Mouse (Mus musculus) inflammation-experienced regulatory T-cells (primary cell): ENCODE results near the gene Olfr27. TPM values are rescaled to one million over a fixed set of nuclear protein-coding genes. Genes with fewer than 3 reads are reported as not detected.

Experiments used
- polyA plus RNA-seq, 2 experiments: library from polyadenylated mRNA; unstranded; fragments of 100-300 nt; shearing (Covaris generic); gene quantifications; one replicate each; pipeline ENCODE4 v1.2.1; 2017

Gene Olfr27
- polyA plus RNA-seq: not detected

DNA sequence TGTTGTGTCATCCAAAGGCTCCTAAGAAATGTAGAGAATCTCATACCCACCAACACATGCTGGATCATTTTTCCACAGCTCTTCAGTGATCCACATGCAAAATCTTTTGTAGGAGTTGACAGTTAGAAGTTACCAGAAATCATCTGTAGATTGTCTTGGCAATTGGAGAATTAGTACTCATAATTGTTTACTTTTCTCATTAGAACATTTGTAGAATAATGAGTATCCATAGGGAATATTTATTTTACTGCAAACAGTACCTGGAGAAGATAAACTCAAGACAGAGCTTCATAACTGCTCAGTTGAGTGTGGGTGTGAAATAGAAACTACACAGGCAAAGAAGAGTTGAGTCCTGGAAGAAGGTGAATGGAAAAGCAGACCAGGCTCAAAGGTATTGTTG lies at the start of gene Olfr27:
Gene Olfr27, plus strand, starts transcription at position 301 of the 400 bp plus-strand sequence.

GRCm38 (mm10) chr9:39078787-39079186 lies 49.1 kb upstream of the Olfr27 start, which contains the start of gene Olfr938:
Gene Olfr938, minus strand, starts transcription at chr9:39078887.

GRCm38 (mm10) chr9:39166004-39166403 lies 38.1 kb downstream of the Olfr27 start, which contains the start of gene Olfr943:
Gene Olfr943, plus strand, starts transcription at chr9:39166304.

Other genes with a start within 250 kb of the Olfr27 start
- not detected for gene Olfr930, start 198.3 kb upstream of the Olfr27 start, polyA plus RNA-seq
- gene Olfr933, start 155.8 kb upstream of the Olfr27 start, polyA plus RNA-seq: under 1 TPM in 1 of 2 experiments, not detected in 1; 0.18 TPM
- gene Olfr934, start 139.8 kb upstream of the Olfr27 start, polyA plus RNA-seq: not detected
- gene Olfr935, start 128.4 kb upstream of the Olfr27 start, polyA plus RNA-seq: under 1 TPM in 1 of 2 experiments, not detected in 1; 0.16 TPM
- gene Olfr146, start 104.8 kb upstream of the Olfr27 start, polyA plus RNA-seq: under 1 TPM in 1 of 2 experiments, not detected in 1; 0.99 TPM
- not detected for gene Olfr937, start 63.2 kb upstream of the Olfr27 start, polyA plus RNA-seq
- not detected for gene Olfr938, start 49.2 kb upstream of the Olfr27 start, polyA plus RNA-seq
- gene Olfr943, start 38.2 kb downstream of the Olfr27 start, polyA plus RNA-seq: 1 to 10 TPM in 1 of 2 experiments, under 1 TPM in 1; 0.19 to 1.1 TPM
- gene Olfr944, start 73.8 kb downstream of the Olfr27 start, polyA plus RNA-seq: not detected
- not detected for gene Olfr1537, start 121.9 kb downstream of the Olfr27 start, polyA plus RNA-seq
- gene Olfr945, start 148.7 kb downstream of the Olfr27 start, polyA plus RNA-seq: under 1 TPM in 1 of 2 experiments, not detected in 1; 0.24 TPM
- gene Olfr948, start 197.9 kb downstream of the Olfr27 start, polyA plus RNA-seq: not detected